24 mouse cellular contexts compared by ENCODE assay signal in the genomic region with DNA sequence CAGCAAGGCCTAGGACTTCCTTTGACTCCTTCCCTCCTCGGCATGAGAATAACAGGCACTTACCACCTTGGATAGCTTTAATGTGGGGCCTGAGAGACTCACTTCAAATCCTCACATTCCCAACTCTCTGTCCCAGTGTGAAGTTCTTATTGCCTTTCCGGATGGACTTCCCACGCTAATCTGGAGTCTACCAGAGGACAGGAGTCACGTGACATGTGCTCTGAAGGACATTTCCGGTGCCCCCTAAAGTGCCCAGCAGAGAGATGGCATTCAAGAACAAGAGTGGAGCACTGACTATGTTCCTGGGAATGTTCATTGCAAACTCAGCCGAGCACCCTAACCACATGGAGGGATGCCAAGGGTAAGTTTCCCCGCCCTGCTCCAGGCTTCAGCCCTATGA.
DNase-seq lines count a peak whose midpoint lies in the region; ATAC-seq and TF ChIP-seq lines count a peak whose summit lies in the region.
"Had no signal": no experiment of that assay in that cellular context is flagged by ENCODE, and none has a peak within 500 bp of the region (broad histone marks: within the 10 kb centered on the region; RNA-seq: fewer than 3 reads in every experiment).

No protein-coding gene starts in this region.

- ATAC-seq in lung, embryonic 14.5 days (ENCODE audit: insufficient read depth): no peak
- ATAC-seq in erythroblast, adult 5-6 weeks (replicated peaks; ENCODE audit: low FRiP score, poor library complexity, severe bottlenecking): no peak
- ATAC-seq: activated CD4-positive, CD25-positive, alpha-beta regulatory T cell, adult 4 months; forebrain, embryonic 15.5 days; hindbrain, embryonic 16.5 days; intestine, embryonic 15.5 days had no signal

- H3K27me3 ChIP-seq in lung, embryonic 14.5 days (ENCODE audit: insufficient read depth, low read length): no peaks in the 10 kb centered on the region
- H3K27me3 ChIP-seq: embryonic facial prominence, embryonic 13.5 days; forebrain, embryonic 15.5 days; hindbrain, embryonic 13.5 days; intestine, embryonic 15.5 days had no signal

- TF ChIP-seq CTCF in lung, embryonic 14.5 days (IDR thresholded peaks at IDR 0.05; ENCODE audit: low read depth): no peak
- TF ChIP-seq CTCF in lung, adult 2 months (IDR thresholded peaks at IDR 0.05; ENCODE audit: insufficient read depth, low read length): no peak
- TF ChIP-seq CTCF in embryonic fibroblast, embryonic 13.5 days (IDR thresholded peaks at IDR 0.05; ENCODE audit: borderline replicate concordance, insufficient read depth, low read length): no peak
- TF ChIP-seq CTCF in layer of hippocampus, adult 2 months (conservative IDR thresholded peaks at IDR 0.05): no peak

- no peak for DNase-seq in lung, embryonic 14.5 days
- no peak for DNase-seq in lung, adult 2 months
- DNase-seq in 3134 (ENCODE audit: extremely low read depth, insufficient read length, low spot score): peak; percentile 59
- no peak for DNase-seq in layer of hippocampus, adult 2 months (ENCODE audit: low spot score in 2 of 2)
- DNase-seq: adrenal gland, adult 8-10 months; adrenal gland, postnatal 25 days; cerebellum, adult 11-12 months; cerebellum, adult 8-10 months; cerebellum, postnatal 10 days; cerebellum, postnatal 36 days; gastrocnemius, postnatal 10 days; gastrocnemius, postnatal 36 days had no signal

- WGBS in lung, embryonic 14.5 days: 84% methylated on average over 7 of the region's 7 CpGs
- WGBS in lung, adult 2 months: 78% methylated on average over 7 of the region's 7 CpGs

- H3K4me3 ChIP-seq in lung, embryonic 14.5 days (ENCODE audit: low read depth, low read length): no peak overlapping the region
- H3K4me3 ChIP-seq in lung, adult 2 months (replicated peaks; ENCODE audit: extremely low read depth, low read depth, low read length): no peak overlapping the region
- H3K4me3 ChIP-seq in embryonic fibroblast, embryonic 13.5 days (ENCODE audit: insufficient read depth, low read length): no peak overlapping the region
- H3K4me3 ChIP-seq in layer of hippocampus, adult 2 months: no peak overlapping the region
- H3K4me3 ChIP-seq: embryonic facial prominence, embryonic 10.5 days; embryonic facial prominence, embryonic 13.5 days; forebrain, embryonic 12.5 days; forebrain, embryonic 15.5 days; hindbrain, embryonic 10.5 days; hindbrain, embryonic 13.5 days; intestine, embryonic 15.5 days had no signal

- H3K9ac ChIP-seq in lung, embryonic 14.5 days: no peak overlapping the region
- H3K9ac ChIP-seq: embryonic facial prominence, embryonic 13.5 days; forebrain, embryonic 12.5 days; forebrain, embryonic 15.5 days; hindbrain, embryonic 13.5 days; intestine, embryonic 15.5 days had no signal

- H3K4me2 ChIP-seq in lung, embryonic 14.5 days: no peak overlapping the region
- H3K4me2 ChIP-seq: embryonic facial prominence, embryonic 13.5 days; forebrain, embryonic 12.5 days; forebrain, embryonic 15.5 days; heart, embryonic 11.5 days; hindbrain, embryonic 13.5 days; intestine, embryonic 15.5 days had no signal

- H3K9me3 ChIP-seq in lung, embryonic 14.5 days (ENCODE audit: low read depth, low read length): no peaks in the 10 kb centered on the region
- H3K9me3 ChIP-seq: embryonic facial prominence, embryonic 10.5 days; embryonic facial prominence, embryonic 13.5 days; forebrain, embryonic 12.5 days; forebrain, embryonic 15.5 days; hindbrain, embryonic 10.5 days; hindbrain, embryonic 13.5 days; intestine, embryonic 15.5 days had no signal

- no peak for TF ChIP-seq POLR2A in lung, adult 2 months (IDR thresholded peaks at IDR 0.05; ENCODE audit: borderline replicate concordance, extremely low read depth, low read depth, low read length)
- TF ChIP-seq POLR2A in embryonic fibroblast, embryonic 13.5 days (IDR thresholded peaks at IDR 0.05; ENCODE audit: low read depth, low read length): no peak

- no peaks in the 10 kb centered on the region for H3K36me3 ChIP-seq in lung, embryonic 14.5 days (ENCODE audit: insufficient read depth)
- H3K36me3 ChIP-seq: embryonic facial prominence, embryonic 10.5 days; embryonic facial prominence, embryonic 13.5 days; forebrain, embryonic 12.5 days; forebrain, embryonic 15.5 days; hindbrain, embryonic 10.5 days; hindbrain, embryonic 13.5 days; intestine, embryonic 15.5 days had no signal

- 0 out of 2 replicates have a peak overlapping the region, but pooled peaks have one; percentile 25 for H3K27ac ChIP-seq in lung, embryonic 14.5 days (ENCODE audit: low read depth)
- H3K27ac ChIP-seq in embryonic fibroblast, embryonic 13.5 days (ENCODE audit: insufficient read depth, low read length): peak overlapping the region; percentile 7; the same call in 1 of the 2 replicates
- H3K27ac ChIP-seq in layer of hippocampus, adult 2 months: no peak overlapping the region
- H3K27ac ChIP-seq: embryonic facial prominence, embryonic 10.5 days; embryonic facial prominence, embryonic 13.5 days; forebrain, embryonic 12.5 days; forebrain, embryonic 15.5 days; hindbrain, embryonic 10.5 days; hindbrain, embryonic 13.5 days; intestine, embryonic 15.5 days had no signal

- H3K4me1 ChIP-seq in lung, embryonic 14.5 days (ENCODE audit: insufficient read depth): no peaks in the 10 kb centered on the region
- no peaks in the 10 kb centered on the region for H3K4me1 ChIP-seq in lung, adult 2 months (ENCODE audit: control insufficient read depth, insufficient read depth, low read length)
- H3K4me1 ChIP-seq in embryonic fibroblast, embryonic 13.5 days (ENCODE audit: control insufficient read depth, insufficient read depth, low read length): no peaks in the 10 kb centered on the region
- H3K4me1 ChIP-seq: embryonic facial prominence, embryonic 13.5 days; hindbrain, embryonic 10.5 days; hindbrain, embryonic 13.5 days; intestine, embryonic 15.5 days had no signal
